Mouse (Mus musculus) heart, embryonic 15.5 days (tissue): ENCODE data around the gene Calr4. TPM values are rescaled to one million over a fixed set of nuclear protein-coding genes. Genes with fewer than 3 reads are reported as not detected.

ENCODE experiments used
- ATAC-seq: fragments of 200-750 bp; cut with Nextera tagmentation; replicated peaks from 2 replicates; pipeline ENCODE4 v1.8.0; 2017; ENCODE audit warnings: low read depth, moderate TSS enrichment; ENCODE audit not compliant: insufficient number of reproducible peaks, insufficient read depth, low FRiP score
- H3K27ac ChIP-seq: fragments of 300-500 bp; sonication (generic); 2 replicates; pipeline ENCODE4 v1.5.1; 2015; ENCODE audit warnings: mild to moderate bottlenecking, inconsistent platforms
- H3K27me3 ChIP-seq: fragments of 300-500 bp; sonication (generic); 2 replicates; pipeline ENCODE4 v1.6.1; 2015; ENCODE audit warnings: inconsistent platforms
- H3K36me3 ChIP-seq: fragments of 300-500 bp; sonication (generic); 2 replicates; pipeline ENCODE4 v1.6.1; 2015; ENCODE audit warnings: mild to moderate bottlenecking, inconsistent platforms
- H3K4me1 ChIP-seq: fragments of 300-500 bp; sonication (generic); replicated peaks from 2 replicates; pipeline ENCODE4 v1.6.1; 2015; ENCODE audit warnings: inconsistent platforms
- H3K4me2 ChIP-seq: fragments of 300-500 bp; sonication (generic); 2 replicates; pipeline ENCODE4 v1.6.1; 2015; ENCODE audit warnings: inconsistent platforms, mild to moderate bottlenecking, moderate library complexity
- H3K4me3 ChIP-seq: fragments of 300-500 bp; sonication (generic); 2 replicates; pipeline ENCODE4 v1.5.1; 2015; ENCODE audit warnings: mild to moderate bottlenecking, inconsistent platforms
- H3K9ac ChIP-seq: fragments of 300-500 bp; sonication (generic); 2 replicates; pipeline ENCODE4 v1.6.1; 2015; ENCODE audit warnings: mild to moderate bottlenecking, inconsistent platforms
- H3K9me3 ChIP-seq: fragments of 300-500 bp; sonication (generic); replicated peaks from 2 replicates; pipeline ENCODE4 v1.6.1; 2016; ENCODE audit warnings: inconsistent platforms
- WGBS: fragments of 180-500 bp; shearing (Covaris S2); methylation state at CpG from one replicate; pipeline ENCODE4 v1.1.7; 2015; ENCODE audit warnings: mixed read lengths; 5-methylcytosine and 5-hydroxymethylcytosine counted together
- polyA plus RNA-seq: library from polyadenylated mRNA; unstranded; fragments of >200 nt; fragmentation: Nextera tagmentation; extraction: Ambion mirVana; gene quantifications from 2 replicates; pipeline ENCODE4 v1.2.1, GENCODE M21; 2015

Gene Calr4
- polyA plus RNA-seq, 1 experiment from 2014 or later = 0.11 TPM

DNA sequence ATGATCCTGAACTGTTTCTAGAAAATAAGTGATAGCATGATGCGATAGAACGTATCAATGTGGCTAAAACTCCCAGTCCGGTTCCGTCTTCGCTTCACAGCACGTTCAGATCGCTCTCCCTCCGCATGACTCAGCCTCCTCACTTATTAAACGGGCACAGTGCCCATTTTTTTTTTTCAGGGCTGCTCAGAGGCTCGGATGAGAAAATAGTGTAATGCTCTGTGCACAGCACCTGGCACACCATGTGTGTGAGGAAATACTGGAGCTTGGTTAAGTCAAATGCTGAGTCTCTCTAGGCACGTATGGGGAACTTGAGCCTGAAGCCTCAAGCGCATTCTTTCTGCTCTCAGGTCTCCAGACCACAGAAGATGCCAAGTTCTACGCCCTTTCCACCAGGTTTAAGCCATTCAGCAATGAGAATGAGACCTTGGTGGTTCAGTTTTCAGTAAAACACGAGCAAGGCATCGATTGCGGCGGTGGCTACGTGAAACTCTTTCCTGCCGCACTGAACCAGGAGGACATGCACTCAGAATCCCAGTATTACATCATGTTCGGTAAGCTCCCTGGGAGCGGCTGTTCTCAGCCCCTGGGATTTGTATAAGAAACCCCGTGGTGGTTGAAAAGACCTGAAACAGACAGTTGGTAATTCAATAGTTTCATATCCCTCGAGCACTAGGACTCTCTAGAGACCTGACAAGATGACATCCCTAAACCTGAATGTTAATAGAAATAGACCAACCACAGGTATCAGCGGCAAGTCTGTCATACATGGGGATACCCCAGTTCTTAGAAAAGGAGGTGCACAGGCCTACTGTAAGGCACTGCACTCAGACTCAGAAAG is 4.4 kb downstream of the Calr4 start:
- H3K9ac ChIP-seq = no peak overlapping the region

DNA sequence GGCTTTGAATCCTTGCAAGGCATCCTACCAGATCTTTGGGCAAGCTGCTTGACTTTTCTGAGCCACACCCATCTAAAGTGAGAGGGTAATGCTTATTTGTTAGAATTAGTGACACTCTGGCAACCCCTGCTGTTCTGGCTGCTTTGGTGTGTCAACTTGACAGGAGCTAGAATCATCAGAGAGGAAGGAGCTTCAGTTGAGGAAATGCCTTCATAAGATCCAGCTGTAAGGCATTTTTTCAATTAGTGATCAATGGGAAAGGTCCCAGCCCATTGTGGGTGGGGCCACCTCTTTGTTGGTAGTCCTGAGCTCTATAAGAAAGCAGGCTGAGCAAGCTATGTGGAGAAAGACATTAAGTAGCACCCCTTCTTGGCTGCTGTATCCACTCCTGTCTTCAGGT is 6.9 kb downstream of the Calr4 start:
- H3K9ac ChIP-seq = no peak overlapping the region
- no peak for ATAC-seq
- no peak overlapping the region for H3K4me3 ChIP-seq
- H3K27me3 ChIP-seq = no peaks in the 10 kb centered on the region
- H3K36me3 ChIP-seq = no peaks in the 10 kb centered on the region
- peaks cover 16% of the 10 kb centered on the region for H3K4me1 ChIP-seq
- H3K27ac ChIP-seq = 0 out of 2 replicates have a peak overlapping the region, but pooled peaks have one; percentile 5
- no peaks in the 10 kb centered on the region for H3K9me3 ChIP-seq
- H3K4me2 ChIP-seq = no peak overlapping the region

More for the DNA sequence above, 4.4 kb downstream of the Calr4 start:
- no peak for ATAC-seq
- H3K36me3 ChIP-seq = no peaks in the 10 kb centered on the region
- H3K27ac ChIP-seq = no peak overlapping the region
- H3K4me1 ChIP-seq = peaks cover 16% of the 10 kb centered on the region
- H3K4me2 ChIP-seq = no peak overlapping the region
- no peaks in the 10 kb centered on the region for H3K9me3 ChIP-seq
- WGBS = 74% methylated on average over 24 of the region's 24 CpGs
- H3K27me3 ChIP-seq = no peaks in the 10 kb centered on the region
- H3K4me3 ChIP-seq = no peak overlapping the region

DNA sequence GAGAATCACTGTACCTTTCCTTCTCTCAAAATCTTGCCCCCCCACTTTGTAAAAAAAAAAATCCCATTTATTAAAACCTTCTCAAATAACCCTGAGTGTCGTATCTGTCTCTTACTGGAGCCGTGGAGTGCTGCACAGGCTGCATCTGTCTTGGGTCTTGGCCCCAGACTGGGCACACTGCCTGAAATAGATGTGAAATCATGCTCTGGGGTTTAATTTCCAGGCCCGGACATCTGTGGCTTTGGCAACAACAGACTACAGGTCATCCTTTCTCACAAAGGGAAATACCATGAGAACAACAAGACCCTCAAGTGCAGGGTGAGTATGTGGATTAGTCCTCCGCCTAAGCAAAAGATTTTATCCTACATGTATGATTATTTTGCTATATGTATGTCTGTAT is 7.6 kb downstream of the Calr4 start:
- ATAC-seq = 0 out of 2 replicates have a peak, but pooled peaks have one; percentile 18
- Histone ChIP-seq H3K27ac (0 out of 2 replicates have a peak overlapping the region, but pooled peaks have one; percentile 5), H3K4me3 (no peak overlapping the region), H3K4me2 (no peak overlapping the region), H3K27me3 (no peaks in the 10 kb centered on the region), H3K36me3 (no peaks in the 10 kb centered on the region), H3K9me3 (no peaks in the 10 kb centered on the region), H3K9ac (no peak overlapping the region), H3K4me1 (peaks cover 18% of the 10 kb centered on the region)
- 39% methylated on average over 4 of the region's 4 CpGs for WGBS

DNA sequence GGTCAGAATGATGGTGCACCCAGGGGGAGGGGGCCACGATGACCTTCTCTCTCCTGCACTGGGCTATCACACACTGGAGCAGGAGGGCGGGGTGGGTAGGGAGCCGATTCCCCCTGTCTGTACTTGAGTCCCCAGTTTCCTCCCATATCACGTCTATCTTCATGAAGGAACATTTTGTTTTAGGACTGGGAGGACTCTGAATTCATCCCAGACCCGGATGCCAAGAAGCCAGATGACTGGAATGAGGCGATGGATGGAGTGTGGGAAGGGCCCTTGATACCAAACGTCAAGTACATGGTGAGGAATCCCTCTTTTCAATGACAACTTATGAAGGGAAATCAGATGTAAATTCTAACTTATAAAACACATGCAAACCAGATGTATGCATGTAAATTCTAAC is 10.2 kb downstream of the Calr4 start:
- no peaks in the 10 kb centered on the region for H3K9me3 ChIP-seq
- H3K4me1 ChIP-seq = peaks cover 18% of the 10 kb centered on the region
- WGBS = 74% methylated on average over 7 of the region's 7 CpGs
- H3K36me3 ChIP-seq = no peaks in the 10 kb centered on the region
- no peak overlapping the region for H3K9ac ChIP-seq
- no peak overlapping the region for H3K27ac ChIP-seq
- no peak for ATAC-seq
- H3K27me3 ChIP-seq = no peaks in the 10 kb centered on the region
- H3K4me2 ChIP-seq = no peak overlapping the region
- no peak overlapping the region for H3K4me3 ChIP-seq

GRCm38 (mm10) chr4:109245016-109245620 is 10.8 kb downstream of the Calr4 start:
- no peaks in the 10 kb centered on the region for H3K9me3 ChIP-seq
- ATAC-seq = no peak
- WGBS = 68% methylated on average over 6 of the region's 6 CpGs

DNA sequence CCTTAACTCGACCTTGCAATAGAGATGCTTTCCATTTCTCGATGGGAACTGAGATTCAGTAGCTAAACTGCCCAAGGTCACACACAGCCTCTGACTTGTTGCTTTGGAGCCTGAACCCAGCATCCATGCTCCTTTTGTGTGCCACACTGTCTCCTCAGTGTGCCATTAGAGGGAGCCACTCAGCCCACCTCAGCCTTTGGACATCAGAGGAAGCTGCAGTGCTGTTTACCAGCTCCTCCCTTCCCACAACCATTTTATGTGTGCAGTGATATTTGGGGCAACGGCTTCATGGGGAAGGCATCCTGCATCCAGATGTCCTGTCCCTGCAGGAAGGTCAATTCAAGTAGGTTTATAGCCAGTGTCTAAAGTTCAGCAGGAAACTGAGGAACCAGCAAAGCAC is 17.3 kb downstream of the Calr4 start:
- WGBS = 44% methylated on average over 3 of the region's 3 CpGs
- H3K27me3 ChIP-seq = no peaks in the 10 kb centered on the region
- no peaks in the 10 kb centered on the region for H3K36me3 ChIP-seq
- H3K4me3 ChIP-seq = no peak overlapping the region
- ATAC-seq = no peak
- no peak overlapping the region for H3K9ac ChIP-seq
- no peak overlapping the region for H3K27ac ChIP-seq
- peaks cover 14% of the 10 kb centered on the region; the same call in 1 of the 2 replicates for H3K4me1 ChIP-seq
- no peaks in the 10 kb centered on the region for H3K9me3 ChIP-seq
- no peak overlapping the region for H3K4me2 ChIP-seq

More at GRCm38 (mm10) chr4:109245016-109245620, 10.8 kb downstream of the Calr4 start:
- H3K27me3 ChIP-seq = no peaks in the 10 kb centered on the region
- H3K4me3 ChIP-seq = no peak overlapping the region
- no peak overlapping the region for H3K4me2 ChIP-seq
- H3K27ac ChIP-seq = no peak overlapping the region
- peaks cover 18% of the 10 kb centered on the region for H3K4me1 ChIP-seq
- H3K9ac ChIP-seq = no peak overlapping the region
- no peaks in the 10 kb centered on the region for H3K36me3 ChIP-seq

DNA sequence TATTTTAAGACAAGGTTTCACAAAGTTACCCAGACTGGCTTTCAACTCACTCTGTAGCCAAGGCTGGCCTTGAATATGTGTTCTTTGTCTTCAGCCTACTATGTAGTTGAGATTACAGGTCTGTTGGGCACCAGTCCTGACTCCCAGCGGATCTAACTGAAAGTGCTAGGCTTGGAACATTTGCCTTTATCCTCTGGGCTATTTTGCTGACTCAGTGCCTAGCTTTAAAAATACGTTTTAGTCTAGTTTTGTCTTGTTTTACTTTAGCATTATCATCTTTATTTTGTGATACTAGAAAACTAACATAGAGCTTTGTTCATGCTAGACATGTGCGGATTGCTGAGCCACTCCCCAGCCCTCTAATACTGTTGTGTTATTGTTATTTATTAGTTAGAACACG is 17.9 kb downstream of the Calr4 start:
- Histone ChIP-seq H3K9ac (no peak overlapping the region), H3K9me3 (no peaks in the 10 kb centered on the region), H3K4me1 (peaks cover 13% of the 10 kb centered on the region; the same call in 1 of the 2 replicates), H3K4me2 (no peak overlapping the region), H3K4me3 (no peak overlapping the region), H3K27me3 (no peaks in the 10 kb centered on the region), H3K36me3 (no peaks in the 10 kb centered on the region), H3K27ac (no peak overlapping the region)
- no peak for ATAC-seq
- 80% methylated on average over 4 of the region's 4 CpGs for whole genome bisulfite sequencing

GRCm38 (mm10) chr4:109253664-109254151 is 19.4 kb downstream of the Calr4 start:
- Histone ChIP-seq H3K27me3 (no peaks in the 10 kb centered on the region), H3K9ac (no peak overlapping the region), H3K4me1 (peaks cover 13% of the 10 kb centered on the region; the same call in 1 of the 2 replicates), H3K4me3 (no peak overlapping the region), H3K27ac (peak overlapping the region; percentile 52), H3K9me3 (no peaks in the 10 kb centered on the region), H3K4me2 (0 out of 2 replicates have a peak overlapping the region, but pooled peaks have one; percentile 20), H3K36me3 (no peaks in the 10 kb centered on the region)
- ATAC-seq = no peak
- WGBS = 46% methylated on average over 11 of the region's 11 CpGs

- Histone ChIP-seq H3K4me1 (peaks cover 13% of the 10 kb centered on the region; the same call in 1 of the 2 replicates), H3K9me3 (no peaks in the 10 kb centered on the region), H3K9ac (no peak overlapping the region), H3K4me2 (no peak overlapping the region), H3K27ac (no peak overlapping the region), H3K27me3 (no peaks in the 10 kb centered on the region), H3K4me3 (no peak overlapping the region), H3K36me3 (no peaks in the 10 kb centered on the region)
- 60% methylated on average over 5 of the region's 5 CpGs for WGBS
- no peak for ATAC-seq
Observed at GRCm38 (mm10) chr4:109254511-109254910, 20.2 kb downstream of the Calr4 start.

DNA sequence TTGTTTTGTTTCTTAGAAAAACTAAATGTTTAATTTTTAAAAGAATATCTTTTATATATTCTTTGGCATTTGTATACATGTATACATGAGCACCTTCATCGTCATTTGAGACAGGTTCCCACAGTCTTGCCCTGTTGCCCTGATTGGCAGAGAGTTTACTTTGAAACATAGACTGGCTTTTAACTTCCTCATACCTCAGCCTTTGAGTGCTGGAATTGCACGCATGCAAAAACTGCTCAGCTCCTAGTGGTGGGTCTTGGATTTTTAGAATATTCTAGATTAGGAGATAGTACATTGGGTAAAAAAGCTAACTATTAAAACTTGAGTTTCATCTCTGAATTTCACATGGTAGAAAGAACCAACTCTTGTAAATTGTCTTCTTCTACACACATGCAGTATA is 21.0 kb downstream of the Calr4 start:
- Histone ChIP-seq H3K4me3 (no peak overlapping the region), H3K9me3 (no peaks in the 10 kb centered on the region), H3K27me3 (no peaks in the 10 kb centered on the region), H3K9ac (no peak overlapping the region), H3K4me1 (peaks cover 13% of the 10 kb centered on the region; the same call in 1 of the 2 replicates), H3K4me2 (no peak overlapping the region), H3K27ac (no peak overlapping the region), H3K36me3 (no peaks in the 10 kb centered on the region)
- 42% methylated on average over 2 of the region's 2 CpGs for WGBS
- no peak for ATAC-seq

DNA sequence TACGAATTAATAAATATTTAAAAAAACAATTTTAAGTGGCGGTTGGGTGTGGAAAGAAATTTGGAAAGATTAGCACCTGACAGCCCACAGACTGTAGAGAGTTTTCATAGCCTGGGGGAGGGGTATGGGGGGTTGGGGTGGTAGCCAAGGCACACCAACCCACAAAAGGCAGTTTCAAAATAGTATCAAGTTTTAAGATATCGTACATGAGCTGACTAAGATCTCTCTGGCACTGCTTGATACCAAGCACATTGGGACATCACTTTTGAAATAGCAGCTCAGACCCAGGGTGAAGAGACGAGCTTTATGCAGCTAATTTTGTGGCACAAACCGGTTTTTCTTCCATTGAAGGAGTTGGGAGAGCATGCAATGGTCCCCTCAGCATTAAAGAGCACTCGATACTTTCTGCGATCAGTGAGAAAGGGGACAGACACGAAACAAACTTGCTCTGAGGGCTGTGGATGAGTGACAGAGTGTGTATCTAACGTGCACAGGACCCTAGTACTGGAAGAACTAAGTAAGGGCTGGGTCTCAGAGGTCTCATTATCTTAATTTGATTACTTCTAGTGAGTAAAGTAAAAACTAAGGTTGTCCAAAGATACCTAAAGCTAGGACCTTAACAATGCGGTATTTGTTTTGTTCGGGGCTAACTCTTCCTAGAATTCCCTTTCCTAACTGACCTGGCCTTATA is 21.6 kb downstream of the Calr4 start:
- no peaks in the 10 kb centered on the region for H3K9me3 ChIP-seq
- H3K27me3 ChIP-seq = no peaks in the 10 kb centered on the region
- no peak overlapping the region for H3K4me3 ChIP-seq
- no peak overlapping the region for H3K27ac ChIP-seq
- 74% methylated on average over 11 of the region's 11 CpGs for WGBS
- H3K4me1 ChIP-seq = peaks cover 13% of the 10 kb centered on the region; the same call in 1 of the 2 replicates
- ATAC-seq = no peak
- H3K4me2 ChIP-seq = no peak overlapping the region
- H3K9ac ChIP-seq = no peak overlapping the region
- H3K36me3 ChIP-seq = no peaks in the 10 kb centered on the region
